Mouse (Mus musculus) cerebellum, adult 11 months (tissue): ENCODE data around the gene Map7d1.

Experiments used
- DNase-seq: peaks from one replicate; pipeline ENCODE4 v3.0.0; 2022

Gene Map7d1

DNA sequence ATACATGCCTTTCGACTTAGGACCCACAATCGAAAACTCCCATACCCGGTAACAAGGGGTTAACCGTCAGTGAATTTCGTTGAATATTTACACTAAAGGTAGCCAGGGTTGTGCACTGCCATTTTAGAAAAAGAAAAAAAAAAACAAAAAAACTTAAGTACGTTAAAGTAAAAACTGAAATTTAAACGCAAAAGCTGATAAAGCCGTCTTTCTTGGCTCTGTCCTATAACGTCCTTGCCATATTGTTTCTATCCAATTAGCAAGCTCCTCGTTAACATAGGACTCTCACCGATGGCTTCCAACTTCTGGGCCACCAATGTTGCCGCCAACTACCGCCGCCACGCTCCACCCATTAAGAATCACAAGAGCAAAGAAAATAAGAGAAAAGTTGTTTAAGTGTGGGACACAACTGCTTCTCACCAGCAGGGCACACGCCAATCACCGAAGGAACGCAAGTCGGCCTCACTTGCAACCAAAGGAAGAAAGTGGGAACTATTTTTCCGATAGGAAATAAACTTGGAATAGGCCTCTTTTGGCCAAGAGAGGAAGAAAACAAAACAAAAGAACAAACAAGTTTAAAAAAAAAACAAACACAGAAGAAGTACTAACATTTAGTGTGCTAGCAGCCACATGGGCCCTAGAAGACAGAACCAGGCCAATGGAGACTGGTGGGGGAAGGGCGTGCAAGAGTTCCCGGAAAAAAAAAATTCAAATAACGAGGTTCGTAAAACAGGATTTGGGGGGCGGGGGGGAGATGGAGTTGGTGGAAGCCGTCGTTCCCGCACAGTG is 54.4 kb downstream of the Map7d1 start:
- no peak for DNase-seq

DNA sequence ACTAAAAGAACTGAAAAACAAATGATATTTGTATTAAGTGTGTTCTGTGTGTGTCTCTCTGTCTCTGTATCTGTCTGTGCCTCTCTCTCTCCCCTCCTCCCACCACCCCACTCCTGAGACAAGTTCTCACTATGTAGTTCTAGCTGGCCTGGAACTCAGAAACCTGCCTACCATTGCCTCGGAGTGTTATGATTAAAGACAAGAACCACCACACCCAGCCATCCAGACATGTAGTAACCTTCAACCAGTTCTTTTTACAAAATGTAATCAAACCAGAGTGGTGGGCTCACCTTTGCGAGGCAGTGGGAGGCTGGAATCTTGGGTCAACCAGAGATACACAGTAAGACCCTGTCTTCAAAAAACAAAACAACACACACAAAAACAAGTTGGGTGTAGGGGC is 55.5 kb downstream of the Map7d1 start:
- DNase-seq = no peak

- no peak for DNase-seq
Observed at GRCm38 (mm10) chr4:126200036-126200435, 56.1 kb downstream of the Map7d1 start.

DNA sequence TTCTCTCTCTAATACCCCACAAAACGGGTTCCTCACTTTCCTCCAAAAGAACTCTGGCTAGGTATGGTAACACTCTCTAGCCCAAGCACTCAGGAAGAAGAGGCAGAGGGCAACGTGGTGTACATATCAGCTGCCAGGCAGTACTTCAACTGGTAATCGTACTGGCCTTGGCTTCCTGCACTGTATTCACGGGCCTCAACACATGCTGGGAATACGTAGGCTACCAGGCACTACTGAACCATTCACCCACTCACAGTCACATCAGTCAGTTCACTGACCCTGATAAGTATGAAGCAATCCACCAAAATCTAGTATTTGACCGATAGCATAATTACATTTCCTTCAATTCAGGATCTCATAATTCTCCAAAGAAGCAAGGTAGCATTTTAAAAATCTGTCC is 56.6 kb downstream of the Map7d1 start:
- no peak for DNase-seq

GRCm38 (mm10) chr4:126197485-126197884 is 58.7 kb downstream of the Map7d1 start:
- DNase-seq = no peak

DNA sequence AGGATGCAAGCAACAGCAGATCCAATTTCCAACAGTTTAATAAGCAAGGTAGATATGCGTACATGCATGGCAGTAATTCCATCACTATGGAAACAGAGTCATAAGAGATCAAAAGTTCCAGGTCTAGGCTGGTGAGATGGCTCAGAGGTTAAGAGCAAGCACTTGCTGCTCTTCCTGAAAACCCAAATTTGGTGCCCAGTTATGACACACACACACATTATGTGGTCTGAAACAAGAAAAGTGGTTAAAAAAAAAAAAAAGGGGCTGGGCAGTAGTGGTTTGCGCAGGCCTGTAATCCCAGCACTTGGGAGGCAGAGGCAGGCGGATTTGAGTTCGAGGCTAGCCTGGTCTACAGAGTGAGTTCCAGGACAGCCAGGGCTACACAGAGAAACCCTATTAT is 61.2 kb downstream of the Map7d1 start:
- no peak for DNase-seq

- DNase-seq = no peak
Observed at GRCm38 (mm10) chr4:126194216-126194615, 61.9 kb downstream of the Map7d1 start.

- no peak for DNase-seq
Observed at GRCm38 (mm10) chr4:126190636-126191035, 65.5 kb downstream of the Map7d1 start.

GRCm38 (mm10) chr4:126187096-126187495 is 69.0 kb downstream of the Map7d1 start:
- DNase-seq = no peak

DNA sequence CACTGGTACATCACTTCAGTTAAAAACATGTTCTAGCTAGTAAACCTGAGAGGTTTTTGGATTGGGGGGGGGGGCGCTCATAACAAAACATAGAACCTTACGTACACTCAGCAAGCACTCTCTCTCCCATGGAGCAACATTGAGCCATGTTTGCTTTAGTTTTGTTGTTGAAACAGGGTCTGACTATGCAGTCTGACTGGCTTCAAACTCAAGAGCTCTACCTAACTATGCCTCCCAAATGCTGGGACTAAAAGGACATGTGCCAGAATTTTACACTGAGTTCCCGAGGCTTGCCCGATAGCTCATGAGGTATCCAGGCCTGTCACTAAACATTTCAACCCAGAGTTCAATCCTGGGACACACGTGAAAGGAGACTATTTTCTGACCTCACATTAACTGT is 73.1 kb downstream of the Map7d1 start:
- DNase-seq = no peak
